Mouse (Mus musculus) urinary bladder, adult 18-20 months (tissue): ENCODE data around the gene St7l.

Experiments
- DNase-seq, 2 experiments: peaks; one replicate each; pipeline ENCODE4 v3.0.0; 2022; ENCODE audit warnings: low spot score in 2 of 2, mixed read lengths in 2 of 2

Gene St7l

DNA sequence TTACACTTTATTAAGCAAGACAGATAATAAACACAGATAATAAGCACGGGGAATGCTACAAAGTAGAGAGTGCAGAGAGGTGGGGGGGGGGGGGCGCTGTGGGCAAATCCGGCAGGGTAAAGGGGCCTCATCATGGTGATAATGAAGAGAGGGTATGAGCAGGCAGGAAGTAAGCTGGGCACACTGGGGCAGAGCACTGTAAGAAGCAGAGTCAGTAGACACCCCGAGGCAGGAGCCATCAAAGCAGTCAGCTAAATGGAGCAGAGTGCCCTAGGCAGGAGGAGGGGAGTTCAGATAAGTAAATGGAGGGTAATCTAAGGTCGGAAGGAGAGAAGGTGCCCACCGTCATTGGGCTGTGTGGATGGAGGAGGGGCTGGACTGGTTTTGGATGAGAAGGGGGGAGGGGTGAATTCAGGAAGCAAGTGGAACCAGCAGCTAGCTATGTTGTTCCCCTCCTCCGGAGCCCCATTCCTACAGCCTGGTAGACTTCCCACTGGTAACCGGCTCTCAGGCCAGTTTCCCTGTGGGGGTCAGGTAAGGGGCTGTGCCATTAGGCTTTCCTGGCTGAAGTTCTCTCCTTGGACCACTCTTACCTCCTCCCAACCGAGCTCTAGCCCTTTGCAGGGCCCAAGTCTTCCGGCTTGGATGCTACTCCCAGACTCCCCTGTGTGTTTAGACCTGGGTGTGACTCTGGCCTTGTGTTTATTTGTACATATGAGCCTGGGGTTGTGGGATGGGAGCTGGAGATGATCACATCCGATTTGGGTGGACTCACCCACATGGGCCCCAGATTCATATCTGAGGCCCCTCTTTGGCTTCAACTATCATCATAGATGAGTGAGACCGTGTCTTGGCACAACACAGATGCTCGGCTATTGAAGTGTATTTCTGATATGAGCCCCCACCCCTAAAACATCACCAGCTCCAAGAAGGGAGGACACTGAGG, 99.8 kb downstream of the St7l start:
- no peak for DNase-seq

- no peak for DNase-seq
Observed at GRCm38 (mm10) chr3:104965070-104965855, 101.5 kb downstream of the St7l start.

DNA sequence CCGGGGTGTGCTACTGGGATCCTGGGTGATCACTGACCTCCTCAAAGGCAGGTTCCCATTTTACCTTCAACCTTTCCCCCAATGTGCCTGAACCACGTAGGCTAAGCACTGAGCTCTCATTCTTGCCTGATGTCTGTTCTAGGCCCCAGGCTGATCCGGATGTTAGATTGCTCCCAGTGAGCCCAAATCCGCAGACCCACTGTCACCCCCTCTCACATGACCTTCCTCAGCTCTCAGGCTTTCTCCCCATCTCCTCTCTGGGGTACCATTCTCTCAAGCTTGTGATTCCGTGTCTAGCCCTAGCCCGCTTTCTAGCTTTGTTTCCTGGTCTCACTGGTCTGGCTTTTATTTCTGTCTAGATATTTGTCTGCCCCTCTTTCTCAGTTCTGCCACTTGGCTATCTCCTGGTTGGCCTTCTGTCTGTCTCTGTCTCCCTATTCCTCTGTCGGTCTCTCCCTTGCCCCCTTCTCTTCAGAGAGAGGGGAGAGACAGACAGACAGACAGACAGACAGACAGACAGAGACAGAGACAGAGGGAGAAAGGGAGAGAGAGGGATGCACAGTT, 102.3 kb downstream of the St7l start:
- no peak for DNase-seq

GRCm38 (mm10) chr3:104967548-104968300, 103.9 kb downstream of the St7l start:
- DNase-seq: peak; percentile 85 to 96
